Mouse (Mus musculus): ENCODE measurements around the gene Syt17.

Syt17 gene

GRCm38 (mm10) chr7:118448134-118448967 lies at the start of gene Syt17:
Gene Syt17, minus strand, starts transcription at chr7:118448222.
- DNase-seq (ENCODE audit: low spot score), result peak; percentile 84

- no peak for DNase-seq (ENCODE audit: low spot score)
Observed at GRCm38 (mm10) chr7:118494892-118495579, 47.0 kb upstream of the Syt17 start.

- no peak for DNase-seq (ENCODE audit: low spot score)
Observed at GRCm38 (mm10) chr7:118493892-118494291, 45.9 kb upstream of the Syt17 start.

GRCm38 (mm10) chr7:118491431-118492147 lies 43.6 kb upstream of the Syt17 start, which contains the start of gene Itpripl2:
Gene Itpripl2, minus strand, starts transcription at chr7:118491975.
- DNase-seq (ENCODE audit: low spot score), result peak; percentile 74

- peak; percentile 44 for DNase-seq (ENCODE audit: low spot score)
Observed at GRCm38 (mm10) chr7:118490666-118491430, 42.8 kb upstream of the Syt17 start.

- DNase-seq (ENCODE audit: low spot score), result no peak
Observed at GRCm38 (mm10) chr7:118489706-118490665, 42.0 kb upstream of the Syt17 start.

GRCm38 (mm10) chr7:118488060-118488664 lies 40.1 kb upstream of the Syt17 start:
- no peak for DNase-seq (ENCODE audit: low spot score)

- DNase-seq (ENCODE audit: low spot score), result no peak
Observed at GRCm38 (mm10) chr7:118486917-118487316, 38.9 kb upstream of the Syt17 start.

GRCm38 (mm10) chr7:118483996-118484395 lies 36.0 kb upstream of the Syt17 start:
- no peak for DNase-seq (ENCODE audit: low spot score)

GRCm38 (mm10) chr7:118482001-118482400 lies 34.0 kb upstream of the Syt17 start:
- no peak for DNase-seq (ENCODE audit: low spot score)

- DNase-seq (ENCODE audit: low spot score), result no peak
Observed at GRCm38 (mm10) chr7:118481047-118481810, 33.2 kb upstream of the Syt17 start.

GRCm38 (mm10) chr7:118480160-118480709 lies 32.2 kb upstream of the Syt17 start:
- no peak for DNase-seq (ENCODE audit: low spot score)

- DNase-seq (ENCODE audit: low spot score), result no peak
Observed at GRCm38 (mm10) chr7:118478835-118479312, 30.9 kb upstream of the Syt17 start.

GRCm38 (mm10) chr7:118476428-118476827 lies 28.4 kb upstream of the Syt17 start:
- no peak for DNase-seq (ENCODE audit: low spot score)

- DNase-seq (ENCODE audit: low spot score), result no peak
Observed at GRCm38 (mm10) chr7:118475008-118475705, 27.1 kb upstream of the Syt17 start.

GRCm38 (mm10) chr7:118472886-118473285 lies 24.9 kb upstream of the Syt17 start:
- DNase-seq (ENCODE audit: low spot score), result no peak

- no peak for DNase-seq (ENCODE audit: low spot score)
Observed at GRCm38 (mm10) chr7:118468060-118468459, 20.0 kb upstream of the Syt17 start.

GRCm38 (mm10) chr7:118464432-118464831 lies 16.4 kb upstream of the Syt17 start:
- no peak for DNase-seq (ENCODE audit: low spot score)
